Mouse (Mus musculus) forebrain, embryonic 11.5 days (tissue): ENCODE measurements at regions not wholly inside any gene's neighbourhood (a gene's known extent, or its start where the extent isn't known, plus 50 kb on each side); places are given as distances from the start of the nearest gene placed in this dataset.
A peak's percentile ranks its signal among the peaks of the same experiment; 100 is the strongest.

Experiments used
- ATAC-seq: fragments of 200-750 bp; cut with Nextera tagmentation; replicated peaks from 2 replicates; pipeline ENCODE4 v1.8.0; 2017; ENCODE audit warnings: moderate TSS enrichment; ENCODE audit not compliant: low FRiP score
- DNase-seq: peaks from one replicate; pipeline ENCODE4 v3.0.0-alpha.2; 2017; ENCODE audit warnings: low spot score
- H3K27ac ChIP-seq: fragments of 300-500 bp; sonication (generic); 2 replicates; pipeline ENCODE4 v1.5.1; 2014; ENCODE audit warnings: low read depth, low read length
- H3K27me3 ChIP-seq: fragments of 300-500 bp; sonication (generic); 2 replicates; pipeline ENCODE4 v1.6.1; 2014; ENCODE audit warnings: mild to moderate bottlenecking, low read length, mixed read lengths; ENCODE audit not compliant: control insufficient read depth, insufficient read depth
- H3K36me3 ChIP-seq: fragments of 300-500 bp; sonication (generic); 2 replicates; pipeline ENCODE4 v1.6.1; 2014; ENCODE audit warnings: mild to moderate bottlenecking, low read length, moderate library complexity, mixed read lengths; ENCODE audit not compliant: control insufficient read depth, insufficient read depth
- H3K4me1 ChIP-seq: fragments of 300-500 bp; sonication (generic); replicated peaks from 2 replicates; pipeline ENCODE4 v1.6.1; 2014; ENCODE audit warnings: low read length, mixed read lengths; ENCODE audit not compliant: control insufficient read depth, insufficient read depth
- H3K4me2 ChIP-seq: fragments of 300-500 bp; sonication (generic); 2 replicates; pipeline ENCODE4 v1.6.1; 2014; ENCODE audit warnings: low read depth, mild to moderate bottlenecking, low read length, moderate library complexity, mixed read lengths; ENCODE audit not compliant: severe bottlenecking
- H3K4me3 ChIP-seq: fragments of 300-500 bp; sonication (generic); 2 replicates; pipeline ENCODE4 v1.5.1; 2014; ENCODE audit warnings: low read depth, low read length
- H3K9ac ChIP-seq: fragments of 300-500 bp; sonication (generic); 2 replicates; pipeline ENCODE4 v1.6.1; 2014; ENCODE audit warnings: low read length
- H3K9me3 ChIP-seq: fragments of 300-500 bp; sonication (generic); 2 replicates; pipeline ENCODE4 v1.6.1; 2016; ENCODE audit warnings: low read length, mixed read lengths; ENCODE audit not compliant: control insufficient read depth
- WGBS: fragments of 180-500 bp; shearing (Covaris S2); extraction: QIAGEN DNeasy Blood & Tissue Kit; methylation state at CpG from one replicate; pipeline ENCODE4 v1.1.7; 2014; 5-methylcytosine and 5-hydroxymethylcytosine counted together

- H3K9ac ChIP-seq, result no peak overlapping the region
- H3K4me1 ChIP-seq, result no peaks in the 10 kb centered on the region
- 38% methylated on average over 13 of the region's 13 CpGs for WGBS
- H3K9me3 ChIP-seq, result no peaks in the 10 kb centered on the region
- H3K4me3 ChIP-seq, result no peak overlapping the region
- ATAC-seq, result peak; percentile 42
- no peaks in the 10 kb centered on the region for H3K36me3 ChIP-seq
- H3K4me2 ChIP-seq, result no peak overlapping the region
- H3K27me3 ChIP-seq, result no peaks in the 10 kb centered on the region
- DNase-seq, result peak; percentile 85
- no peak overlapping the region for H3K27ac ChIP-seq
Measured at GRCm38 (mm10) chr1:34642304-34642893, 62.9 kb downstream of the Amer3 start.

DNA sequence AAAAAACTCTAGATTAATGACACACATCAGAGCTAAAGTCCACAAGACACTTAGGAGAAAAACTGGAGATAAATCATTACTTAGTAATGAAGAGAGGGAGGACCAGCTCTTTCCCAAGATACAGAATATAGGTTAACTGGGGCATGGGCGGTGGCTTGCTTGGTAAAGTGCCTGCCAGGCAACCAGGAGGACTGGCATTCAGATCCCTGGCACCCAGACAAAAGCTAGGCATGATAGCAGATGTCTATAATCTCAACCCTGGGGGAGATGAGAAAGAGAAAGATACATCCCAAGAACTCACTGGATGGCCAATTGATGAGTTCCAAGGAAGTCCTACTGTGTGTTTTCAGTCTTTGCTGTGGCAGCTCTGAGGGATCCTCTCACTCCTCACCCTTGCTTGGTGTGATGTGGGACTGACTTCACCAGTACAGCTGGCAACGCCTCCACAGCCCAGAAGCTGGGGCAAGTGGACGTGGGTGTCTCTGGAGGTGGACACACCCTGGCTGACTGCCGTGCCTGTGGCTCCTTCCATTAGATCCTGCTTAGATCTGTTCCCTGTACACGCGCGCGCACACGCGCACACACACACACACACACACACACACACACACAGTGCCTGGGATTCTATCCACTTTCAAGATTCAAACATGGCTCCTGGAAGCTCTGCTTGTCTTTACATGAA is 74.6 kb downstream of the Amer3 start:
- 90% methylated on average over 10 of the region's 10 CpGs for WGBS
- Histone ChIP-seq H3K4me1 (no peaks in the 10 kb centered on the region), H3K27me3 (no peaks in the 10 kb centered on the region), H3K9ac (no peak overlapping the region), H3K9me3 (no peaks in the 10 kb centered on the region), H3K27ac (no peak overlapping the region), H3K4me3 (no peak overlapping the region), H3K4me2 (no peak overlapping the region), H3K36me3 (no peaks in the 10 kb centered on the region)
- ATAC-seq, result no peak
- DNase-seq, result no peak

GRCm38 (mm10) chr1:34657481-34657880 is 78.0 kb downstream of the Amer3 start:
- Histone ChIP-seq H3K27me3 (no peaks in the 10 kb centered on the region), H3K27ac (no peak overlapping the region), H3K9ac (no peak overlapping the region), H3K36me3 (no peaks in the 10 kb centered on the region), H3K4me3 (no peak overlapping the region), H3K4me1 (no peaks in the 10 kb centered on the region), H3K4me2 (no peak overlapping the region), H3K9me3 (no peaks in the 10 kb centered on the region)
- DNase-seq, result no peak
- ATAC-seq, result no peak

- ATAC-seq, result no peak
- Histone ChIP-seq H3K4me2 (no peak overlapping the region), H3K4me3 (no peak overlapping the region), H3K27ac (no peak overlapping the region), H3K36me3 (no peaks in the 10 kb centered on the region), H3K9me3 (no peaks in the 10 kb centered on the region), H3K9ac (no peak overlapping the region), H3K4me1 (peaks cover 4% of the 10 kb centered on the region; the same call in 1 of the 2 replicates), H3K27me3 (no peaks in the 10 kb centered on the region)
- no peak for DNase-seq
- 85% methylated on average over 4 of the region's 4 CpGs for WGBS
Measured at GRCm38 (mm10) chr1:34663875-34664547, 84.6 kb downstream of the Amer3 start.

DNA sequence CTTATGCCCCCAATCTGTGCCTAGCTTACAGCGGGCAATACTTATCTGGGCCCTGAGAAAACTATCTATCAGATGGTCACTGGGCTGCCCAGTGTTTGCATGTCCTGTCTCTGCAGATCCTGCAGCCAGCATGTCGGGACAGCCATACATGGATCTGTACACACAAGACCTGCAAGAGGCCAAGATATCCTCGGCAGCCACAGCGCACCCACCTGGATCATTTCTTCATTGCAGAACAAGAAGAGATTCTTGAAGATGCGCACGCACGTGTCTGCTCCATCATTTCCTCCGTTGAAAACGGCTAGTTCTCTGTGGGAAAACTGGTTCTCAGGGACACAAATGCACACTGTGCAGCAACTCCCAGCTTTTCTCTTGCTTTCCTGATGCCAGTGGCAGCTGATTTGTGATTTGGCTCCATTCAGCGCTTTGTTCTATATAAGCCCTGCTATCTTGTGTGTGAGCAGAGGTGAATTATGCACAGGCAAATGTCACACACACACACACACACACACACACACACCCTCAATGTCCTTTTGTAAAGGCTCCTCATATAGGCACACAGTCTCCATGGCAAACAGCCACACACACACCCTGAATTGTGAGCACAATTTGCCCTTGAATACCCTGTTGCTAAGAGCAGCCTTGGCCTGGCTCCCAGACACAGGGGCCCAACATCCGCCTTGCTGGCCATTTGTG is 85.5 kb downstream of the Amer3 start:
- peak; percentile 61 for DNase-seq
- Histone ChIP-seq H3K4me3 (no peak overlapping the region), H3K4me2 (no peak overlapping the region), H3K36me3 (no peaks in the 10 kb centered on the region), H3K27ac (peak overlapping the region; percentile 18; the same call in 1 of the 2 replicates), H3K9ac (no peak overlapping the region), H3K27me3 (no peaks in the 10 kb centered on the region), H3K9me3 (no peaks in the 10 kb centered on the region), H3K4me1 (peaks cover 4% of the 10 kb centered on the region; the same call in 1 of the 2 replicates)
- peak; percentile 79 for ATAC-seq
- 82% methylated on average over 11 of the region's 11 CpGs for WGBS

DNA sequence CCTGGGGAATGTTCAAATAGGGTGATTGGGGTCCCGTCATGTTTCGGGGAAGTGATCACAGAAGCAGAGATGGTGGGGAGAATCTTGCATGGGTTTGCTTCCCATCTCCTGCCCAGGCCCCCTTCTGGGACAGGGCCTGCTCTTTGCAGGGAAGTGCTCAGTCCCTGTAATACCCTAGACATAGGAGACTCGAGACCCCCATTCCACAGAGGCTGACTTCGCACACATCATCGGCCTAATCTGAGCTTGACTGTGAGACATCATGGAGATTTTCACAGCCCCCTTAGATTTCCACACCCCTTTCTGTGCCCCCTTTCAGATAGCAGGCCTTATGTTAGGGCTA is 86.0 kb downstream of the Amer3 start:
- DNase-seq (no peak), ATAC-seq (peak; percentile 19; the same call in 1 of the 2 replicates)
- no peaks in the 10 kb centered on the region for H3K27me3 ChIP-seq
- H3K27ac ChIP-seq, result peak overlapping the region; percentile 62
- WGBS, result 77% methylated on average over 5 of the region's 5 CpGs
- no peaks in the 10 kb centered on the region for H3K36me3 ChIP-seq
- H3K4me2 ChIP-seq, result no peak overlapping the region
- H3K4me3 ChIP-seq, result no peak overlapping the region
- H3K9ac ChIP-seq, result no peak overlapping the region
- no peaks in the 10 kb centered on the region for H3K9me3 ChIP-seq
- peaks cover 4% of the 10 kb centered on the region; the same call in 1 of the 2 replicates for H3K4me1 ChIP-seq

GRCm38 (mm10) chr1:34666226-34666662 is 86.8 kb downstream of the Amer3 start:
- Histone ChIP-seq H3K4me2 (no peak overlapping the region), H3K36me3 (no peaks in the 10 kb centered on the region), H3K27ac (peak overlapping the region; percentile 62; the same call in 1 of the 2 replicates), H3K4me3 (no peak overlapping the region), H3K4me1 (peaks cover 4% of the 10 kb centered on the region; the same call in 1 of the 2 replicates), H3K9me3 (no peaks in the 10 kb centered on the region), H3K27me3 (no peaks in the 10 kb centered on the region), H3K9ac (no peak overlapping the region)
- DNase-seq (peak; percentile 56), ATAC-seq (peak; percentile 78)
- 60% methylated on average over 13 of the region's 13 CpGs for WGBS

DNA sequence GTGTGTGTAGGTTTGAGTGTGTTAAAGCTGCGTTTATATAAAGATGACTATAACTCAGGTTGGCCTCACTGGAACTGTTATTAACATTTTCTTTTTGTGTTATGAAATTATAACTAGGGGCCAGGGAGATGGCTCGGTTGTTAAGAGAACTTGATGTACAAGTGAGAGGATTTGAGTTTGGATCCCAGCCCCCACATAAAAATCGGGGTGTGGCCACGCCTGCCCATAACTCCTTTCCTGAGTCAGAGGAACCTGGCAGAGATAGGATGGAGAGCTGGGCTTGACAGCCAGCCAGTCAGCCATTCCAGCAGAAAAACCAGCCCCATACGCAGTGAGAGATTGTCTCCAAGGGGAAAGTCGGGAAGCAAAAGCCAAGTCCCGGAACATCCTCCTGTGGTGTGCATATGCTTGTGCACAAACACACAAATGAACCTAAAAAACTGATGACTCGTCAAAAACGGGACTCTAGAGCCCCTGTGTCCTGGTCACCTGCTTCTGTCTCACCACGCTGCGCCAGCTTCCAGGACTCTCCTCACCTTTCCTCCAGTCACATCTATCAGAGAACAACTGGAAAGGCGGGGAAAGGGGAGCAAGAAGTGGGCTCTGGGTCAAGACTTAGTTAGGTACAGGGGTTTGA is 97.8 kb downstream of the Amer3 start:
- 50% methylated on average over 12 of the region's 12 CpGs for WGBS
- no peak for ATAC-seq
- no peak for DNase-seq
- peaks cover 29% of the 10 kb centered on the region for H3K27me3 ChIP-seq
- no peaks in the 10 kb centered on the region for H3K9me3 ChIP-seq
- H3K4me1 ChIP-seq, result peaks cover 10% of the 10 kb centered on the region
- H3K27ac ChIP-seq, result no peak overlapping the region
- no peak overlapping the region; the same call in 1 of the 2 replicates for H3K4me2 ChIP-seq
- H3K4me3 ChIP-seq, result no peak overlapping the region
- no peak overlapping the region for H3K9ac ChIP-seq
- no peaks in the 10 kb centered on the region for H3K36me3 ChIP-seq
